Mouse (Mus musculus) forebrain, embryonic 15.5 days (tissue): ENCODE results near the gene Prmt1. TPM values are rescaled to one million over a fixed set of nuclear protein-coding genes. Genes with fewer than 3 reads are reported as not detected.

Experiments
- ATAC-seq: fragments of 200-750 bp; cut with Nextera tagmentation; replicated peaks from 2 replicates; pipeline ENCODE4 v1.8.0; 2017; ENCODE audit warnings: mild to moderate bottlenecking, moderate TSS enrichment, moderate library complexity
- H3K27ac ChIP-seq: fragments of 300-500 bp; sonication (generic); replicated peaks from 2 replicates; pipeline ENCODE4 v1.5.1; 2015; ENCODE audit warnings: mild to moderate bottlenecking, inconsistent platforms
- H3K27me3 ChIP-seq: fragments of 300-500 bp; sonication (generic); 2 replicates; pipeline ENCODE4 v1.6.1; 2015; ENCODE audit warnings: inconsistent platforms
- H3K36me3 ChIP-seq: fragments of 300-500 bp; sonication (generic); 2 replicates; pipeline ENCODE4 v1.6.1; 2015; ENCODE audit warnings: mild to moderate bottlenecking, inconsistent platforms
- H3K4me1 ChIP-seq: fragments of 300-500 bp; sonication (generic); 2 replicates; pipeline ENCODE4 v1.6.1; 2015; ENCODE audit warnings: inconsistent platforms
- H3K4me2 ChIP-seq: fragments of 300-500 bp; sonication (generic); replicated peaks from 2 replicates; pipeline ENCODE4 v1.6.1; 2015; ENCODE audit warnings: mild to moderate bottlenecking, inconsistent platforms
- H3K4me3 ChIP-seq: fragments of 300-500 bp; sonication (generic); 2 replicates; pipeline ENCODE4 v1.5.1; 2015; ENCODE audit warnings: mild to moderate bottlenecking, inconsistent platforms
- H3K9ac ChIP-seq: fragments of 300-500 bp; sonication (generic); replicated peaks from 2 replicates; pipeline ENCODE4 v1.6.1; 2015; ENCODE audit warnings: mild to moderate bottlenecking, inconsistent platforms
- H3K9me3 ChIP-seq: fragments of 300-500 bp; sonication (generic); 2 replicates; pipeline ENCODE4 v1.6.1; 2016; ENCODE audit warnings: inconsistent platforms
- WGBS: fragments of 180-500 bp; shearing (Covaris S2); methylation state at CpG from one replicate; pipeline ENCODE4 v1.1.7; 2015; ENCODE audit warnings: mixed read lengths; 5-methylcytosine and 5-hydroxymethylcytosine counted together
- polyA plus RNA-seq: library from polyadenylated mRNA; unstranded; fragments of >200 nt; fragmentation: Nextera tagmentation; extraction: Ambion mirVana; gene quantifications from 2 replicates; pipeline ENCODE4 v1.2.1, GENCODE M21; 2015

Gene Prmt1
- polyA plus RNA-seq, 1 experiment from 2014 or later: 703 TPM

GRCm38 (mm10) chr7:45007141-45007540 is 20.8 kb upstream of the Prmt1 start:
- no peaks in the 10 kb centered on the region for H3K9me3 ChIP-seq
- 97% methylated on average over 29 of the region's 29 CpGs for WGBS
- no peak overlapping the region for H3K4me3 ChIP-seq
- no peak overlapping the region for H3K27ac ChIP-seq
- H3K4me2 ChIP-seq: no peak overlapping the region
- no peak for ATAC-seq
- no peak overlapping the region for H3K9ac ChIP-seq
- H3K36me3 ChIP-seq: peaks cover 94% of the 10 kb centered on the region
- no peaks in the 10 kb centered on the region for H3K27me3 ChIP-seq
- H3K4me1 ChIP-seq: no peaks in the 10 kb centered on the region

DNA sequence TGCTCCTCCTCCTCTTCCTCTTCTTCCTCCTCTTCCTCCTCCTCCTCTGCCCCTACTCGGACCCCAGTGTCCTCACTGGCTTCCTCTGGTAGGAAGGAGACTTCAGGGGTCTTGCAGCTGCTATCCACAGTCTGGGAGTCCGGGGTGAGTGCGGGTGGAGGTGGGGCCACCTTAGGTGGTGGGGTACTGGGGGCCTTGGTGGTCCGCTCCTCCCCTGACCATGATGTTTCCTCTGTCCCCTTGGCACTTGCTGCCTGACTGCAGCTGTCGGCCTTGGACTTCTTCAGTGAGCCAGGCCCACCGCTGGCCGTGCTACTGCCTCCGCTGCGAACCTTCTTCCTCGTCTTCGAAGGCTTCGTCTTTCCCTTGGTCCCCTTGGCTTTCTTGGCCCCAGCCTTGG is 20.1 kb upstream of the Prmt1 start:
- no peak for ATAC-seq
- Histone ChIP-seq H3K9ac (no peak overlapping the region), H3K4me3 (no peak overlapping the region), H3K27me3 (no peaks in the 10 kb centered on the region), H3K9me3 (no peaks in the 10 kb centered on the region), H3K36me3 (peaks cover 94% of the 10 kb centered on the region), H3K4me1 (no peaks in the 10 kb centered on the region), H3K4me2 (no peak overlapping the region), H3K27ac (no peak overlapping the region)
- whole genome bisulfite sequencing: 95% methylated on average over 12 of the region's 12 CpGs

DNA sequence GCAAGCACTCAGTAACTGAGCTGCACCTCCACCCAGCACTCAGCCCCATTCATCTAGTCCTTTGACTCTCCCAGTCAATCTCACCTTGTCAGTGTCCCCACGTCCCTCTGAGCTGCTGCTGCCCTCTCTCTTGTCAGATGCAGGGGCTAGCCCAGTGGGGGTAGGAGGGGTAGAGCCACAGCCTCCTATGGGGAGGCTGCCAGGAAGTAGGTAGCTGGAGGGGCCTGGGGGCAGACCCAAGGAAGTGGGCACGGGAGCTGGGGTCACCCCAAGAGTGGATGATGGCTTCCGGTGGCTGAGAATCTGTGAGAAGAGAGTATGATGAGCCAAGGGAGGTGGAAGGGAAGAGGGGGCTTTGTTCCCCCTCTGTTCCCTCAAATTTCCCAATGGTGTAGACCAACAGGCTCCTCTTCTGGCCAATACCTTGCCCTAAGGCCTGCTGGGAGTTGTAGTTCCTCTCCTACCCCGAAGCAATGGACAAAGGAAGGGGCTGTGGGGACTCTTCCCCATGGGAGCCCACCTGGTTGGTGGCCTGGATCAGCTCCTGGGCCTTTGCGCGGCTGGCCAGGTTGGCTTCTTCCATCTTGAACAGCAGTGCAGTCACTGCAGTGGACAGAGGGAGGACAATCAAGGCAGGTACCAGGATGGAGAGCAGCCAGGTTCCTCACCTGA is 19.1 kb upstream of the Prmt1 start:
- no peak for ATAC-seq
- Histone ChIP-seq H3K27ac (no peak overlapping the region), H3K9ac (no peak overlapping the region), H3K27me3 (no peaks in the 10 kb centered on the region), H3K9me3 (no peaks in the 10 kb centered on the region), H3K36me3 (peaks cover 96% of the 10 kb centered on the region), H3K4me2 (no peak overlapping the region), H3K4me1 (no peaks in the 10 kb centered on the region), H3K4me3 (no peak overlapping the region)
- WGBS: 87% methylated on average over 6 of the region's 6 CpGs

DNA sequence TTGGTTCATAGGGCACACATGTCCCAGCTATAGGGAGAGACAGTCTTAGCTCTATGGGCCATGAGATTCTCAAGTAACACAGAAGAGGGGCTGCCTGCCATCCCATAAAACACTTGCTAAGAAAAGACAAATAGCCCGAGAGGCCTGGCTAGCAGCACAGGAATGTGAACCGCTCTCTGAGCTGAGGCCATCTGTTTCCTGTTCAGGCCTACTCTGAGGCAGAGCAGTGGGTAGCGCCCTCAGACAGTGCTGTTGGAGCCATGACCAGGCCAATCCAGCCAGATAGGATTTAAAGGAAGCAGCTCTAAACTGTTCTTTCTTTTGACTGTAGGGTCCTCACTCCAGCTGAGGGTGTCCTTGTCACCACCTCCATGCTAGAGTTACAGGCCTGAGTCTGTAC is 18.2 kb upstream of the Prmt1 start:
- Histone ChIP-seq H3K27me3 (no peaks in the 10 kb centered on the region), H3K4me2 (no peak overlapping the region), H3K9ac (no peak overlapping the region), H3K4me1 (no peaks in the 10 kb centered on the region), H3K36me3 (peaks cover 90% of the 10 kb centered on the region), H3K27ac (no peak overlapping the region), H3K9me3 (no peaks in the 10 kb centered on the region), H3K4me3 (no peak overlapping the region)
- no peak for ATAC-seq
- 91% methylated on average over 3 of the region's 3 CpGs for WGBS

GRCm38 (mm10) chr7:45002440-45002839 is 16.1 kb upstream of the Prmt1 start:
- WGBS: 92% methylated on average over 7 of the region's 7 CpGs
- ATAC-seq: no peak
- H3K9me3 ChIP-seq: no peaks in the 10 kb centered on the region

GRCm38 (mm10) chr7:45000539-45001114 is 14.3 kb upstream of the Prmt1 start:
- Histone ChIP-seq H3K4me1 (peaks cover 26% of the 10 kb centered on the region), H3K27me3 (no peaks in the 10 kb centered on the region)

More at GRCm38 (mm10) chr7:45002440-45002839, 16.1 kb upstream of the Prmt1 start:
- Histone ChIP-seq H3K4me1 (peaks cover 16% of the 10 kb centered on the region), H3K27me3 (no peaks in the 10 kb centered on the region), H3K4me2 (no peak overlapping the region), H3K27ac (no peak overlapping the region), H3K4me3 (no peak overlapping the region), H3K36me3 (peaks cover 69% of the 10 kb centered on the region), H3K9ac (no peak overlapping the region)

GRCm38 (mm10) chr7:44999753-45000152 is 13.4 kb upstream of the Prmt1 start:
- Histone ChIP-seq H3K4me2 (no peak overlapping the region), H3K27ac (no peak overlapping the region), H3K27me3 (no peaks in the 10 kb centered on the region), H3K4me1 (peaks cover 26% of the 10 kb centered on the region), H3K9ac (no peak overlapping the region), H3K4me3 (no peak overlapping the region), H3K9me3 (no peaks in the 10 kb centered on the region), H3K36me3 (peaks cover 44% of the 10 kb centered on the region)
- WGBS: 88% methylated on average over 11 of the region's 11 CpGs
- ATAC-seq: no peak

More at GRCm38 (mm10) chr7:45000539-45001114, 14.3 kb upstream of the Prmt1 start:
- no peak overlapping the region for H3K27ac ChIP-seq
- no peak overlapping the region for H3K4me3 ChIP-seq
- H3K9ac ChIP-seq: no peak overlapping the region
- H3K9me3 ChIP-seq: no peaks in the 10 kb centered on the region
- ATAC-seq: no peak
- no peak overlapping the region for H3K4me2 ChIP-seq
- H3K36me3 ChIP-seq: peaks cover 51% of the 10 kb centered on the region
- 85% methylated on average over 21 of the region's 21 CpGs for whole genome bisulfite sequencing

GRCm38 (mm10) chr7:44998501-44998955 is 12.2 kb upstream of the Prmt1 start, which contains the start of gene Bcl2l12:
Gene Bcl2l12, minus strand, starts transcription at chr7:44998712.
- Histone ChIP-seq H3K27me3 (no peaks in the 10 kb centered on the region), H3K4me3 (peak within 1 kb of the TSS; percentile 63), H3K36me3 (peaks cover 34% of the 10 kb centered on the region), H3K4me1 (peaks cover 26% of the 10 kb centered on the region), H3K9ac (peak within 1 kb of the TSS; percentile 66), H3K4me2 (peak within 1 kb of the TSS; percentile 76), H3K27ac (peak within 1 kb of the TSS; percentile 82), H3K9me3 (no peaks in the 10 kb centered on the region)
- WGBS: 3% methylated on average over 18 of the region's 18 CpGs
- ATAC-seq: no peak

DNA sequence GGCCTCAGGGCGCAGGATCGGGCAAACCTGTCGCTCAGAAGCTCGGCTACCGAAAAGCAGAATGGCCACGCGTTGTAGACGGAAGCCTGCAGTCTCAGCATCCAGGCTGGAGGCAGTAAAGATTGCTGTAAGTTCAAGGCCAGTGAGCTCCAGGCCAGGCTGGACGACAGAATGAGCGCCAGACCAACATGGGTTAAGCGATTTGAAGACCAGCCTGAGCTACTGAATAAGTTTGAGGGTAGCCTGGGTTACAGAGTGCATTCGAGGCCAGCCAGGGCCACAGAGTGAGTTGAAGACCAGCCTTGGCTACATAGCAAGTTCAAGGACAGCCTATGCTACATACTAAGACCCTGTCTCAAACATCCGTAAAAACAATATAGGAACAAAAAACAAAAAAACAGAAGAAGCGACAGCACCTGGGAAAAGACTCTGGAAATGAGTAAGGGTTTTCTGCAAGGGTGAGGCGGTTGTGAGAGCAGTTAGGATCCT is 11.6 kb upstream of the Prmt1 start:
- H3K36me3 ChIP-seq: peaks cover 29% of the 10 kb centered on the region
- H3K27me3 ChIP-seq: no peaks in the 10 kb centered on the region
- H3K9ac ChIP-seq: peak overlapping the region; percentile 66
- H3K4me3 ChIP-seq: peak overlapping the region; percentile 63
- peak overlapping the region; percentile 82 for H3K27ac ChIP-seq
- H3K4me1 ChIP-seq: peaks cover 26% of the 10 kb centered on the region
- ATAC-seq: no peak; the same call in 1 of the 2 replicates
- peak overlapping the region; percentile 76 for H3K4me2 ChIP-seq
- no peaks in the 10 kb centered on the region for H3K9me3 ChIP-seq
- 4% methylated on average over 15 of the region's 15 CpGs for WGBS

GRCm38 (mm10) chr7:44997231-44997939 is 11.0 kb upstream of the Prmt1 start, which contains the start of gene Irf3:
Gene Irf3, plus strand, starts transcription at chr7:44997648.
- Histone ChIP-seq H3K36me3 (peaks cover 23% of the 10 kb centered on the region), H3K4me3 (peak within 1 kb of the TSS; percentile 63), H3K27ac (peak within 1 kb of the TSS; percentile 82), H3K27me3 (no peaks in the 10 kb centered on the region), H3K4me2 (peak within 1 kb of the TSS; percentile 76), H3K4me1 (peaks cover 26% of the 10 kb centered on the region), H3K9ac (peak within 1 kb of the TSS; percentile 66), H3K9me3 (no peaks in the 10 kb centered on the region)
- ATAC-seq: peak; percentile 91
- under 1% methylated on average over 43 of the region's 43 CpGs for WGBS

- Histone ChIP-seq H3K9ac (peak overlapping the region; percentile 41), H3K4me2 (peak overlapping the region; percentile 76), H3K4me3 (peak overlapping the region; percentile 63), H3K9me3 (no peaks in the 10 kb centered on the region), H3K36me3 (peaks cover 15% of the 10 kb centered on the region), H3K27me3 (no peaks in the 10 kb centered on the region), H3K27ac (0 out of 2 replicates have a peak overlapping the region, but pooled peaks have one; percentile 4), H3K4me1 (peaks cover 26% of the 10 kb centered on the region)
- ATAC-seq: no peak
- 11% methylated on average over 10 of the region's 10 CpGs for WGBS
These were observed 10.3 kb upstream of the Prmt1 start for GRCm38 (mm10) chr7:44996672-44997071.
